Mouse (Mus musculus) hindbrain, embryonic 11.5 days (tissue): ENCODE data around the gene Cnnm1. TPM values are rescaled to one million over a fixed set of nuclear protein-coding genes. Genes with fewer than 3 reads are reported as not detected.
"Not testable (repeated sequence)": the region's sequence is repeated elsewhere in the genome, so short reads cannot be mapped to it uniquely, and the experiment has no call there.

ENCODE experiments used
- ATAC-seq: fragments of 200-750 bp; cut with Nextera tagmentation; 2 replicates; pipeline ENCODE4 v1.8.0; 2017; ENCODE audit warnings: mild to moderate bottlenecking, moderate TSS enrichment, moderate library complexity; ENCODE audit not compliant: low FRiP score
- DNase-seq: peaks from one replicate; pipeline ENCODE4 v3.0.0-alpha.2; 2015; ENCODE audit warnings: low spot score
- H3K27ac ChIP-seq: fragments of 300-500 bp; sonication (generic); 2 replicates; pipeline ENCODE4 v1.5.1; 2014; ENCODE audit warnings: mild to moderate bottlenecking, low read depth, low read length
- H3K27me3 ChIP-seq: fragments of 300-500 bp; sonication (generic); 2 replicates; pipeline ENCODE4 v1.6.1; 2014; ENCODE audit warnings: mild to moderate bottlenecking, low read length, moderate library complexity, mixed read lengths; ENCODE audit not compliant: control insufficient read depth, insufficient read depth
- H3K36me3 ChIP-seq: fragments of 300-500 bp; sonication (generic); 2 replicates; pipeline ENCODE4 v1.6.1; 2014; ENCODE audit warnings: mild to moderate bottlenecking, low read length, moderate library complexity, mixed read lengths; ENCODE audit not compliant: control insufficient read depth, insufficient read depth
- H3K4me1 ChIP-seq: fragments of 300-500 bp; sonication (generic); replicated peaks from 2 replicates; pipeline ENCODE4 v1.6.1; 2014; ENCODE audit warnings: low read length, mixed read lengths; ENCODE audit not compliant: control insufficient read depth, insufficient read depth
- H3K4me2 ChIP-seq: fragments of 300-500 bp; sonication (generic); replicated peaks from 2 replicates; pipeline ENCODE4 v1.6.1; 2014; ENCODE audit warnings: mild to moderate bottlenecking, low read depth, low read length
- H3K4me3 ChIP-seq: fragments of 300-500 bp; sonication (generic); 2 replicates; pipeline ENCODE4 v1.5.1; 2014; ENCODE audit warnings: low read depth, low read length
- H3K9ac ChIP-seq: fragments of 300-500 bp; sonication (generic); 2 replicates; pipeline ENCODE4 v1.6.1; 2014; ENCODE audit warnings: low read depth, low read length
- H3K9me3 ChIP-seq: fragments of 300-500 bp; sonication (generic); 2 replicates; pipeline ENCODE4 v1.6.1; 2016; ENCODE audit warnings: low read length; ENCODE audit not compliant: control insufficient read depth
- WGBS: fragments of 180-500 bp; shearing (Covaris S2); extraction: QIAGEN DNeasy Blood & Tissue Kit; methylation state at CpG from one replicate; pipeline ENCODE4 v1.1.7; 2014; 5-methylcytosine and 5-hydroxymethylcytosine counted together
- polyA plus RNA-seq: library from polyadenylated mRNA; unstranded; fragments of >200 nt; fragmentation: Nextera tagmentation; extraction: Ambion mirVana; gene quantifications from 2 replicates; pipeline ENCODE4 v1.2.1, GENCODE M21; 2014

Gene Cnnm1
- polyA plus RNA-seq, 1 experiment from 2014 or later = 1.1 TPM

DNA sequence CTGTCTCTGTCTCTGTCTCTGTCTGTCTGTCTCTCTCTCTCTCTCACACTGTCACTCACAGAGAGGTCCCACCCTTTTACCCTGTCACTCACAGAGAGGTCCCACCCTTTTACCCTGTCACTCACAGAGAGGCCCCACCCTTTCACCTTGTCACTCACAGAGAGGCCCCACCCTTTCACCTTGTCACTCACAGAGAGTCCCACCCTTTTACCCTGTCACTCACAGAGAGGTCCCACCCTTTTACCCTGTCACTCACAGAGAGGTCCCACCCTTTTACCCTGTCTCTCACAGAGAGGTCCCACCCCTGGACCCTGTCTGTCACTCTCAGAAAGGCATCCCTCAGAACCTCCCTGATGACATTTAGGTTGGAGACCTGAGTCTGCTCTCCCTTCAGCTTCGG is 53.1 kb downstream of the Cnnm1 start:
- not testable (repeated sequence) for H3K4me2 ChIP-seq, H3K9ac ChIP-seq, DNase-seq, H3K4me3 ChIP-seq, H3K9me3 ChIP-seq, H3K36me3 ChIP-seq, H3K4me1 ChIP-seq, ATAC-seq, H3K27ac ChIP-seq, H3K27me3 ChIP-seq
- 94% methylated on average over 1 of the region's 1 CpGs for WGBS

DNA sequence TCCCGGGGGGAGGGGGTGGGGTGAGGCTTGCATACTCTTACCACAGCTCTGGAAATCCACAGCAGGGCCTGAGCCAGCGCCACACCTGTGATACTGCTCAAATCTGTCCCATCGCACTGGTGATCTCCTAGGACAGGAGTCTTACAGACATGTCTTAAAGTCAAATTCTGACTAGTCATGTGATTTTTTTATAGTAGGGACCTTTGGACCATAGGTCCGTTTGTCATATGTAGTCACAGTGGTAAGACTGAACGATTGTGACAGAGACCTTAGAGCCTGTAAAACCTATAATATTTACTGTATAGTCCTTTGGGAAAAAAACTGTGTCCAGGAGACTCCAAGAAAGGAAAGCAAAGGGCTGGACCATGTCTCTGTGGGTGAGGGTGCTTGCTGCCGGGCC is 53.6 kb downstream of the Cnnm1 start:
- Histone ChIP-seq H3K9ac (no peak overlapping the region), H3K9me3 (no peaks in the 10 kb centered on the region), H3K4me3 (no peak overlapping the region), H3K36me3 (no peaks in the 10 kb centered on the region), H3K4me2 (no peak overlapping the region), H3K27me3 (no peaks in the 10 kb centered on the region), H3K4me1 (no peaks in the 10 kb centered on the region), H3K27ac (no peak overlapping the region)
- DNase-seq = no peak
- 83% methylated on average over 6 of the region's 6 CpGs for WGBS
- ATAC-seq = no peak

GRCm38 (mm10) chr19:43494914-43495313 is 54.7 kb downstream of the Cnnm1 start:
- H3K4me2 ChIP-seq = peak overlapping the region; percentile 39
- no peaks in the 10 kb centered on the region for H3K27me3 ChIP-seq
- ATAC-seq = no peak
- no peak overlapping the region for H3K27ac ChIP-seq
- H3K4me1 ChIP-seq = no peaks in the 10 kb centered on the region
- no peaks in the 10 kb centered on the region for H3K36me3 ChIP-seq
- WGBS = 19% methylated on average over 14 of the region's 14 CpGs
- DNase-seq = peak; percentile 30
- H3K9ac ChIP-seq = peak overlapping the region; percentile 33; the same call in 1 of the 2 replicates
- H3K4me3 ChIP-seq = peak overlapping the region; percentile 18; the same call in 1 of the 2 replicates
- H3K9me3 ChIP-seq = no peaks in the 10 kb centered on the region

GRCm38 (mm10) chr19:43495846-43496245 is 55.6 kb downstream of the Cnnm1 start:
- Histone ChIP-seq H3K27me3 (no peaks in the 10 kb centered on the region), H3K9ac (no peak overlapping the region), H3K9me3 (no peaks in the 10 kb centered on the region), H3K4me3 (no peak overlapping the region), H3K27ac (no peak overlapping the region), H3K4me2 (no peak overlapping the region), H3K36me3 (peaks cover 3% of the 10 kb centered on the region; the same call in 1 of the 2 replicates), H3K4me1 (no peaks in the 10 kb centered on the region)
- ATAC-seq = no peak
- peak; percentile 79 for DNase-seq
- 21% methylated on average over 5 of the region's 5 CpGs for WGBS

- Histone ChIP-seq H3K9me3 (no peaks in the 10 kb centered on the region), H3K9ac (no peak overlapping the region), H3K36me3 (peaks cover 3% of the 10 kb centered on the region; the same call in 1 of the 2 replicates), H3K4me2 (no peak overlapping the region), H3K4me1 (no peaks in the 10 kb centered on the region), H3K27me3 (no peaks in the 10 kb centered on the region), H3K4me3 (no peak overlapping the region), H3K27ac (no peak overlapping the region)
- WGBS = 87% methylated on average over 7 of the region's 7 CpGs
- DNase-seq (no peak), ATAC-seq (no peak)
Measured at GRCm38 (mm10) chr19:43497440-43497839, 57.2 kb downstream of the Cnnm1 start.

- WGBS = 93% methylated on average over 7 of the region's 7 CpGs
- peaks cover 3% of the 10 kb centered on the region; the same call in 1 of the 2 replicates for H3K36me3 ChIP-seq
Measured at GRCm38 (mm10) chr19:43498874-43499273, 58.6 kb downstream of the Cnnm1 start.

GRCm38 (mm10) chr19:43502630-43503029 is 62.4 kb downstream of the Cnnm1 start:
- Histone ChIP-seq H3K27ac (no peak overlapping the region), H3K4me3 (no peak overlapping the region), H3K4me1 (no peaks in the 10 kb centered on the region), H3K4me2 (no peak overlapping the region), H3K27me3 (no peaks in the 10 kb centered on the region), H3K9me3 (no peaks in the 10 kb centered on the region), H3K36me3 (peaks cover 3% of the 10 kb centered on the region; the same call in 1 of the 2 replicates), H3K9ac (no peak overlapping the region)
- ATAC-seq (no peak), DNase-seq (no peak)
- WGBS = 84% methylated on average over 11 of the region's 11 CpGs

More at GRCm38 (mm10) chr19:43498874-43499273, 58.6 kb downstream of the Cnnm1 start:
- Histone ChIP-seq H3K4me1 (no peaks in the 10 kb centered on the region), H3K4me3 (no peak overlapping the region), H3K4me2 (no peak overlapping the region), H3K9ac (no peak overlapping the region), H3K27me3 (no peaks in the 10 kb centered on the region), H3K9me3 (no peaks in the 10 kb centered on the region), H3K27ac (no peak overlapping the region)
- DNase-seq = no peak
- ATAC-seq = no peak

DNA sequence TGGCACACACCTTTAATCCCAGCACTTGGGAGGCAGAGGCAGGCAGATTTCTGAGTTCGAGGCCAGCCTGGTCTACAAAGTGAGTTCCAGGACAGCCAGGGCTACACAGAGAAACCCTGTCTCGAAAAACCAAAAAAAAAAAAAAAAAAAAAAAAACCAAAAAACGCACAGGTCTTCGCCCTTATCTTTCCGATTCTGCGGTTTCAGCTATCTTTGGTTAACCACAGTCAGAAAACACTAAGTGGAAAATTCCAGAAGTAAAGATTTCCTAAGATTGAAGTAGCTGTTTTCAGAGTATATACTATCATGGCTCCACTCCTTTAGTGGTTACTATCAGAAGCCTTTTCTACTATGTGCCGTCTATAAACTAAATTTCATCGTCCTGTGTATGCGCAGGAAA is 63.4 kb downstream of the Cnnm1 start:
- H3K27ac ChIP-seq, H3K4me2 ChIP-seq, H3K27me3 ChIP-seq, H3K9ac ChIP-seq, DNase-seq, ATAC-seq, H3K4me3 ChIP-seq, H3K4me1 ChIP-seq, H3K36me3 ChIP-seq, H3K9me3 ChIP-seq: not testable (repeated sequence)
- 96% methylated on average over 8 of the region's 9 CpGs for WGBS

GRCm38 (mm10) chr19:43505441-43505840 is 65.2 kb downstream of the Cnnm1 start:
- H3K27ac ChIP-seq = no peak overlapping the region
- no peak overlapping the region for H3K4me2 ChIP-seq
- 92% methylated on average over 12 of the region's 12 CpGs for WGBS
- H3K27me3 ChIP-seq = no peaks in the 10 kb centered on the region
- no peaks in the 10 kb centered on the region for H3K9me3 ChIP-seq
- H3K9ac ChIP-seq = no peak overlapping the region
- DNase-seq = no peak
- no peak for ATAC-seq
- H3K4me1 ChIP-seq = no peaks in the 10 kb centered on the region
- H3K36me3 ChIP-seq = no peaks in the 10 kb centered on the region; the same call in 1 of the 2 replicates
- H3K4me3 ChIP-seq = no peak overlapping the region
